Mouse (Mus musculus): Measurements from ENCODE around the gene Irx4. TPM values are rescaled to one million over a fixed set of nuclear protein-coding genes. Genes with fewer than 3 reads are reported as not detected.

Irx4 gene
- total RNA-seq, 4 experiments from 2014 or later: not detected

- no peak for DNase-seq (ENCODE audit: low spot score in 2 of 2)
Measured at GRCm38 (mm10) chr13:73269891-73270290, 9.6 kb downstream of the Irx4 start.

DNA sequence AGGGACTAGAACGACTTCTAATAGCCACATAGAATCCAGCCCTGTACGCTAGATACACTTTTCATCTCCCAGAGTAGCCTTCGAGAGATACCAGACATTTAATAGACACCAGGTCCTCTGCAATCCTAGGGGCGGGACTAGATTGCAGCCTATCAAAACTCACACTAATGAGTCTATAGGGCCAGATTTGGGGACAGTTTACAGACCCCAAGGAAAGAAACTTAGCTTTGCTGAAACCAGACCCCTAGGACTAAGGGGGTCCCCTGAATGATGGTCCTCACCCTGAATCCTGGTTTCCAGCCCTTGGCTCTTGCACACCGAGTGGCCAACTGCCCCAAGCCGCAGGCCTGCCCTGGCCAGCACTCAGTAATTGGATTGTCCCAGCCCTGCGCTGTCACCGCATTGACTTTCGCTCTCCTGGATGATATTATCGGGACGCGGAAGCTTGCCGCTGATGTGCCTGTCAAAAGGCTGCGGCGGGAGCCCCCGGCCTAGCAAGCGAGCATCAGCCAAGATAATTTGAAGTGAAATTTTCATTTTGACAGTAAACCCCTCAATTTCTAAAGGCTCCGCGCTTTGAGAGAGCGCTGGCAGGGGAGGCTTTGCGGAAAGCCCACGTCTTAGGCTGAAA, 10.3 kb downstream of the Irx4 start:
- no peak for DNase-seq (ENCODE audit: low spot score in 2 of 2)

- DNase-seq (ENCODE audit: low spot score in 2 of 2): no peak
Measured at GRCm38 (mm10) chr13:73271336-73272242, 11.3 kb downstream of the Irx4 start.

- DNase-seq (ENCODE audit: low spot score in 2 of 2): no peak
Measured at GRCm38 (mm10) chr13:73272794-73273282, 12.6 kb downstream of the Irx4 start.

DNA sequence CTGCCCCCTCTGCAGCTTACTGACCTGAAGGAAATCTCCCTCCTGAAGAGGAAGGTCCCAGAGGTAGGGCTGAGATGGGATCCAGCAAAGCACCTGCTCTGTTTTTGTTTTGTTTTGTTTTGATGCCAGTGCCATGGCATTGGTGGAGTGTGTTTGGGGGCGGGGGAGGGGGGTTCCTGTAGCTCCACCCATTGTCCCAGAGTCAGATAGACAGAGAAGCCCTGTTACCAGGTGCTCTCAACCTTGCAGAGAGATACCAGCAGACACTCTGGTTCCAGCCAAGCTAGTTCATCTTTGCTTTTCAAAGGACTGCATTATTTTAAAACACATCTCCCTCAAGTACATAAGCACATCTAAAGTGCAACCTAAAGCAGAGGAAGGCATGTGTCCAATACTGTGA, 13.3 kb downstream of the Irx4 start:
- no peak for DNase-seq (ENCODE audit: low spot score in 2 of 2)

DNA sequence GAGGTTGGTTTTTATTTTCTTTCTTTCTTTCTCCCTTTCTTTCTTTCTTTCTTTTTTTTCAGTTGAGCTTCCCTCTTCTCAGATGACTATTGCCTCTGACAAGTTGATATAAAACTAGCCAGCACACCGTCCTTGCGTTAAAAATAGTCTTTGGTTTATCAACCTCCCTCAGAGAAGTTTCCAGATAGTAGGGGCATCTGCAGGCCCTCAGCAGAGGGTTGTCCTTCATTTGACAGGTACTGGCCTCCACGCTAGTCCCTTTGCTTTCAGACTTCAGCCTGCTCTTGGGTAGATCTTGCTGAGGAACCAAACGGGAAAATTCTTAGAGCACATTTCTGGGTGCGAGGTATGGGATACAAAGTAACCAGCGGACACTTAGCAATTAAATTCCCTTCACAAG, 17.1 kb downstream of the Irx4 start:
- DNase-seq (ENCODE audit: low spot score in 2 of 2): no peak

DNA sequence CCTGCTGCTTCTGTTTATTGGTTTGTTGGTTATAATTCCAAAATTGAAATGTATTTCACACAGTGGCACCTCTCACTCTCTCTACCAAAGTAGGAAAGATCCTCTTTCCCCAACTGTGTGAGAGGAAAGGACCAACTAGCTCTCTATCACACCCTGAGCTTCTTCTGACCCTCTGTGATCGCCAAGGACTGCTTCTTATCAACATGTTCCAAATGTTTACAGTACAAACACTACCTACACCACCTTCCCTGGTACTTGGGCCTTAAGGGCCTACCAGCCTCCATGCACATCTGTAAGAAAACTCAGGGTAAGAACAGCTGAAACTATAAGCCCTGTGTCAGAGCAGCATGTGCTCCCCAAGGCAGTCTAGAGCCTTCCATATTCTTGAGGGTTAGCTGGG, 17.5 kb downstream of the Irx4 start:
- no peak for DNase-seq (ENCODE audit: low spot score in 2 of 2)

- no peak for DNase-seq (ENCODE audit: low spot score in 2 of 2)
Measured at GRCm38 (mm10) chr13:73279196-73279595, 18.9 kb downstream of the Irx4 start.

- no peak for DNase-seq (ENCODE audit: low spot score in 2 of 2)
Measured at GRCm38 (mm10) chr13:73282407-73282806, 22.1 kb downstream of the Irx4 start.

DNA sequence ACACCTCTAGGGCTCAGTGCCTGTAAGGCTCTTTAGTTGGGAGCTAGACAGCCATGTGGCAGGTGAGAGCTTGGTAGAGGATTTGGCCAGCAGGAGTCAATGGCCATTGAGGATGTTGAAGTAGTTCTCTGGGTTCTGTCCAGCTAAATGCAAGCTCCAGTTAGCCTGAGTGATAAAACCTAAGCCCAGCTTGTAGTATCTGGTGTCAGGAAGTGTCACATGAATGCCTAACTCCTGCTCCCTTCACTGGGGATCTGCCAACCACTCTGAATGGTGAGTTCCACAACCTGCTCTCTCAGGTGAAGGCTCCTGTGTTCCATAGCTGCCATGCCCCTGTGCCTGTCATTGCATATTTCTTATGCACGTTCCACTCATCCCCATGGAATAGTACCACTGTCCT, 23.3 kb downstream of the Irx4 start:
- DNase-seq (ENCODE audit: low spot score in 2 of 2): no peak

GRCm38 (mm10) chr13:73290206-73290605, 29.9 kb downstream of the Irx4 start:
- DNase-seq (ENCODE audit: low spot score in 2 of 2): no peak

DNA sequence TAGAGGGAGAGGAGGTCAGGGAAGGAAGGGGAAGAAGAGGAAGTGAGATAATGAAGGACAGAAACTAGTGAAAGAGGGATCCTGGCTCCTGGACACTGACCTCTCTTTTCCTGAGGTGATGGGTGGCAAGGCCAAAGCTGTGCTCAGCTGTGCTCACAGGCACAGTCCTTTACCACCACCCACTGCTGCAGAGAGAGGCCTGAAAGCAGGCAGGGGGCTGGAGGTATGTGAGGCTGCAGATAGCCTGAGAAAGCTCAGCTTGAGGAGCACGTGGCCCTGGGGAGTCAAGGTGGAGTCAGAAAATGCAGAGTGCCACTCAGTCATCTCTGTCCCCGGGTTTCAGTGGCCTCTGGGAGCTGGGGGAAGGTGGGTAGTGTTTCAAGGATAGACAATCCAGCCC, 30.8 kb downstream of the Irx4 start:
- DNase-seq (ENCODE audit: low spot score in 2 of 2): no peak

GRCm38 (mm10) chr13:73298717-73299116, 38.4 kb downstream of the Irx4 start:
- DNase-seq (ENCODE audit: low spot score in 2 of 2): no peak

DNA sequence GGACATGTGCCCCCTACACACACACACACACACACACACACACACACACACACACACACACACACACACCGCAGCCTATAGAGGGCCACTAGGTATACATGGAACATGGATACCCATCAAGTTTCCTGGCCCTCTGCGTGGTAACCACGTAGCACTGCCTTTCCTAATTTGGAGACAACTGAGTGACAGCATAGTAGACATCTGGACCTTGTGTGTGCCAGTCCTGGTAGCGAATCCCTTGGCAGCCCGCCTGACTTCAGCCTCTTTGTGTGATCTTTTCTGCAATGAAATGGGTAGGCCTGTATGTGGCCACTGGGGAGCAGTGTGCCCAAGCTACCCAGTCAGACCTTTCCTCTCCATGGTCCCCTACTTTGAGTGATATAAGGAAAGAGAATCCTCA, 39.0 kb downstream of the Irx4 start:
- DNase-seq (ENCODE audit: low spot score in 2 of 2): no peak

DNA sequence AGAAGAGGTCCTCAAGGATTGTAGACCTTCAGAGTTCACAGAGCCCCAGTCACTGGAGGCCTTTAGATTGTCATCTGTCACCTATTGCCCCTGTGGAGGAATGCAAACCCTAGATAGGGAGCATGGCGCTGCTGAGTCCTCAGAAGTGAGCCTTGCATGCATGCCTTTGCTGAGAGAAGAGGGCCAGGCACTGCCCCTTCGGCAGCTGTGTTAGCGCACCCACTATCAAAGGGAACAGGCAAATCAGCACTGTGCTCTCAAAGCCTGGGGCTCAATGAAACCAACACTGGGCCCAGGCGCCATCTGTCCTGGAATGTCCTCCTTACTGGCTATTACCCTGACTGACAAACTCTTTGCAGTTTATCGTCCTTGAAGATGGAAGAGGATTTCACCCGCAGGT, 44.5 kb downstream of the Irx4 start:
- DNase-seq (ENCODE audit: low spot score in 2 of 2): no peak

DNA sequence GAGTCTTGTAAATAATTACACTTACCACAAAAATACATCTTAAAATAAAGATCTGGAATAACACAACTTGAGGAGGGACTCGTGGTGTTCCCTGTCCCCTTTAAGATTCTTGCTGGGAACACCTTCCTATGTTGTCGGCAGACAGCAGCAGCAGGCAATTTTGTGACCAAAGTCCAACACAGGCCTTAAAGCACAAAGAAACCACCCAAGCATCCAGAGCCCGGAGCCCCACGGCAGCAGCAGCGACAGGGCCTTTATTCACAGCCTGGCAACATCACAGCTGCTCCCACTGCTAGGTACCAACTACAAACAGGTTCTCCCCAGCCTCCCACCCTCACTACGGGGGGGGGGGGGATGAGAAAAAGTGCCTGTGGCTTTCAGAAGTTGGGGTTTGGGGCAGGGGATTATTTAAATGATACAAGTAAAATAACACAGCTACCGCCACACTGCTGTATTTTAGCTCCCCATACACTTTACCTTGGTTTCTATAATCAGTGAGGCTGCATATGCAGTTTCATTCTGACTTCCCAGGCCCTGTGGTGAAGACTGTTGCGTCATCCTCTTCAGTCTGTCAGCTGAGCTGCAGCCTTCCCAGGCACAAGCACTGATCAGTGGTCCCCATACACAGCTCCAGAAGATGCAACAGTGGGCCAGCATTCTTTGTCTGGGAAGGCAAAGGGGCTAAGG, 45.3 kb downstream of the Irx4 start:
- no peak for DNase-seq (ENCODE audit: low spot score in 2 of 2)

DNA sequence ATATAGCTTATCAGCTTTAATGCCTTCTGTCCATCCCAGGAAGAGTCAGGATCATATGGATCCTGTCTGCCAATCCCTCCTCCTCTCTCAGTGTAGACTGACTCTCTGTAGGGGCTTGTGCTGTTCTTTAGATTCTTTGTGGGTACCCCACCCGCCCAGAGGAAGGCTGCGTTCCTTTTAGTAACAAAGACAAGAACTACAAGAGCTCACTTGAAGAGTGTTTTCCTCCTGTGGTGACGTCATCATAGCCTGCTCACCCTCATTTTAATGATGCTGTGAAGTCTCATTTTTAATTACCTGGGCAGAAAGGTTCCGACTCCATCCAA, 45.8 kb downstream of the Irx4 start:
- DNase-seq (ENCODE audit: low spot score in 2 of 2): no peak

GRCm38 (mm10) chr13:73306430-73306829, 46.2 kb downstream of the Irx4 start:
- DNase-seq (ENCODE audit: low spot score in 2 of 2): no peak

DNA sequence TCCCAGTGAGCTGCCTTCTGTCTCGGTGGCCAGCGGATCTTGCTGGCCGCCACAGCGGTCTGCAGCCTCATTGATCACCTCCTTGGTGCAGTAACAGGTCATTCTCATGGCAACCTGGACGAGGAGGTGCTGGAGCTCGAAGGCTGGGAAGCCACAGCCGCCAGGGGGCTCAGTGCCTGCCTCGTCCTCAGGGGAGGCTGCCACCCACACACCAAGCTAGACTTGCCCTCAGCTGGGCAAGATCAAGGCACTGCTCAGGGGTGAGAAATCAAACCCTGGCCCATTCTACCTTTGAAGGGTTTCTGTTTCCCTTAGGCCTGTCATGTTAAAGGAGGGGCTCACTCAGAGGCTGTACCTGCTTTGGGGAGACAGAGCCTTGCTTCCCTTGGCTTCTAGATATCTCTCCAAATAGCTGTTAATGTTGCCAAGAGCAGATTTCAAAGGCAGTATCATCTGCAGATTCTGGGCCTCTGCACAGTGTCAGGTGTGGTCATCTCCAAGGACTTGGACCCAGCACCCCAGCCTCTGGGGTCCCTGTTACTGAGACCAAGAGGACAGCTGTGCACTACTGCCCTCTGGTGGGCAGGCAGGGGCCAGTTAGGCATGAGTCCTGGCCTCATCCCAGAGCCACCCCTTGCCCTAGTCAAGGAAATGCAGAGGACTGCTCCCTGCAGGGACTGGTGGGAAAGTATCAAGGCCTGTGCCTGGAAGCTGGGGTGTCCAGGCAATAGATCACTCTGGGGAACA, 50.1 kb downstream of the Irx4 start:
- no peak for DNase-seq (ENCODE audit: low spot score in 2 of 2)
